Mouse (Mus musculus): Measurements from ENCODE around the gene Vps4b. TPM values are rescaled to one million over a fixed set of nuclear protein-coding genes. Genes with fewer than 3 reads are reported as not detected.

The Vps4b gene
- polyA plus RNA-seq, 1 experiment from 2014 or later, result 46.0 TPM

GRCm38 (mm10) chr1:106796987-106797779 lies 655 bp upstream of the Vps4b start:
- ATAC-seq, result peak; percentile 26; the same call in 1 of the 2 replicates
- Histone ChIP-seq H3K4me1 (replicated peaks; ENCODE audit: control insufficient read depth, insufficient read depth, low read length) (peaks cover 14% of the 10 kb centered on the region), H3K36me3 (ENCODE audit: control insufficient read depth, insufficient read depth) (no peaks in the 10 kb centered on the region), H3K4me2 (ENCODE audit: low read length) (peak overlapping the region; percentile 60), H3K9ac (replicated peaks; ENCODE audit: low read depth, low read length) (peak overlapping the region; percentile 32; the same call in 1 of the 2 replicates), H3K9me3 (ENCODE audit: control insufficient read depth, low read length) (no peaks in the 10 kb centered on the region), H3K27me3 (replicated peaks; ENCODE audit: control insufficient read depth, insufficient read depth, low read length) (no peaks in the 10 kb centered on the region), H3K27ac (ENCODE audit: low read length) (no peak overlapping the region), H3K4me3 (replicated peaks; ENCODE audit: low read length) (peak overlapping the region; percentile 100)
- 66% methylated on average over 7 of the region's 7 CpGs for WGBS

- no peaks in the 10 kb centered on the region for H3K9me3 ChIP-seq (ENCODE audit: control insufficient read depth, low read length)
- H3K36me3 ChIP-seq (ENCODE audit: control insufficient read depth, insufficient read depth), result no peaks in the 10 kb centered on the region
- H3K9ac ChIP-seq (replicated peaks; ENCODE audit: low read depth, low read length), result peak overlapping the region; percentile 78
- H3K4me2 ChIP-seq (ENCODE audit: low read length), result peak overlapping the region; percentile 81
- peak overlapping the region; percentile 100 for H3K4me3 ChIP-seq (replicated peaks; ENCODE audit: low read length)
- peaks cover 14% of the 10 kb centered on the region for H3K4me1 ChIP-seq (replicated peaks; ENCODE audit: control insufficient read depth, insufficient read depth, low read length)
- ATAC-seq, result peak; percentile 86
- 3% methylated on average over 51 of the region's 51 CpGs for WGBS
- peak overlapping the region; percentile 66 for H3K27ac ChIP-seq (ENCODE audit: low read length)
- no peaks in the 10 kb centered on the region for H3K27me3 ChIP-seq (replicated peaks; ENCODE audit: control insufficient read depth, insufficient read depth, low read length)
These were observed 640 bp downstream of the Vps4b start for GRCm38 (mm10) chr1:106795634-106796541.

- no peak overlapping the region for H3K4me3 ChIP-seq (replicated peaks; ENCODE audit: low read length)
- peaks cover 38% of the 10 kb centered on the region for H3K36me3 ChIP-seq (ENCODE audit: control insufficient read depth, insufficient read depth)
- no peak overlapping the region for H3K9ac ChIP-seq (replicated peaks; ENCODE audit: low read depth, low read length)
- no peak for ATAC-seq
- H3K27ac ChIP-seq (ENCODE audit: low read length), result no peak overlapping the region
- H3K4me2 ChIP-seq (ENCODE audit: low read length), result no peak overlapping the region
- no peaks in the 10 kb centered on the region for H3K4me1 ChIP-seq (replicated peaks; ENCODE audit: control insufficient read depth, insufficient read depth, low read length)
- WGBS, result 84% methylated on average over 4 of the region's 4 CpGs
- no peaks in the 10 kb centered on the region for H3K9me3 ChIP-seq (ENCODE audit: control insufficient read depth, low read length)
- no peaks in the 10 kb centered on the region for H3K27me3 ChIP-seq (replicated peaks; ENCODE audit: control insufficient read depth, insufficient read depth, low read length)
These were observed 21.6 kb downstream of the Vps4b start for GRCm38 (mm10) chr1:106774896-106775295.

- 94% methylated on average over 9 of the region's 9 CpGs for WGBS
- ATAC-seq, result no peak
- no peak overlapping the region for H3K9ac ChIP-seq (replicated peaks; ENCODE audit: low read depth, low read length)
- H3K27me3 ChIP-seq (replicated peaks; ENCODE audit: control insufficient read depth, insufficient read depth, low read length), result no peaks in the 10 kb centered on the region
- no peak overlapping the region for H3K4me3 ChIP-seq (replicated peaks; ENCODE audit: low read length)
- H3K4me1 ChIP-seq (replicated peaks; ENCODE audit: control insufficient read depth, insufficient read depth, low read length), result no peaks in the 10 kb centered on the region
- no peaks in the 10 kb centered on the region for H3K9me3 ChIP-seq (ENCODE audit: control insufficient read depth, low read length)
- H3K36me3 ChIP-seq (ENCODE audit: control insufficient read depth, insufficient read depth), result peaks cover 34% of the 10 kb centered on the region
- H3K4me2 ChIP-seq (ENCODE audit: low read length), result no peak overlapping the region
- no peak overlapping the region for H3K27ac ChIP-seq (ENCODE audit: low read length)
These were observed 22.4 kb downstream of the Vps4b start for GRCm38 (mm10) chr1:106774092-106774491.

GRCm38 (mm10) chr1:106768773-106769172 lies 27.8 kb downstream of the Vps4b start:
- Histone ChIP-seq H3K4me3 (replicated peaks; ENCODE audit: low read length) (no peak overlapping the region), H3K27ac (ENCODE audit: low read length) (no peak overlapping the region), H3K27me3 (replicated peaks; ENCODE audit: control insufficient read depth, insufficient read depth, low read length) (no peaks in the 10 kb centered on the region), H3K9me3 (ENCODE audit: control insufficient read depth, low read length) (no peaks in the 10 kb centered on the region), H3K36me3 (ENCODE audit: control insufficient read depth, insufficient read depth) (peaks cover 24% of the 10 kb centered on the region), H3K9ac (replicated peaks; ENCODE audit: low read depth, low read length) (no peak overlapping the region), H3K4me1 (replicated peaks; ENCODE audit: control insufficient read depth, insufficient read depth, low read length) (no peaks in the 10 kb centered on the region), H3K4me2 (ENCODE audit: low read length) (no peak overlapping the region)
- no peak for ATAC-seq

GRCm38 (mm10) chr1:106765771-106766170 lies 30.8 kb downstream of the Vps4b start:
- no peak overlapping the region for H3K9ac ChIP-seq (replicated peaks; ENCODE audit: low read depth, low read length)
- no peaks in the 10 kb centered on the region for H3K27me3 ChIP-seq (replicated peaks; ENCODE audit: control insufficient read depth, insufficient read depth, low read length)
- no peaks in the 10 kb centered on the region for H3K4me1 ChIP-seq (replicated peaks; ENCODE audit: control insufficient read depth, insufficient read depth, low read length)
- no peak for ATAC-seq
- 96% methylated on average over 8 of the region's 8 CpGs for WGBS
- H3K36me3 ChIP-seq (ENCODE audit: control insufficient read depth, insufficient read depth), result peaks cover 21% of the 10 kb centered on the region
- no peak overlapping the region for H3K4me3 ChIP-seq (replicated peaks; ENCODE audit: low read length)
- no peak overlapping the region for H3K27ac ChIP-seq (ENCODE audit: low read length)
- H3K9me3 ChIP-seq (ENCODE audit: control insufficient read depth, low read length), result no peaks in the 10 kb centered on the region
- no peak overlapping the region for H3K4me2 ChIP-seq (ENCODE audit: low read length)

- no peak overlapping the region for H3K9ac ChIP-seq (replicated peaks; ENCODE audit: low read depth, low read length)
- no peak for ATAC-seq
- H3K9me3 ChIP-seq (ENCODE audit: control insufficient read depth, low read length), result no peaks in the 10 kb centered on the region
- H3K36me3 ChIP-seq (ENCODE audit: control insufficient read depth, insufficient read depth), result peaks cover 14% of the 10 kb centered on the region
- WGBS, result 85% methylated on average over 2 of the region's 2 CpGs
- H3K27ac ChIP-seq (ENCODE audit: low read length), result no peak overlapping the region
- no peak overlapping the region for H3K4me2 ChIP-seq (ENCODE audit: low read length)
- no peak overlapping the region for H3K4me3 ChIP-seq (replicated peaks; ENCODE audit: low read length)
- no peaks in the 10 kb centered on the region for H3K27me3 ChIP-seq (replicated peaks; ENCODE audit: control insufficient read depth, insufficient read depth, low read length)
- H3K4me1 ChIP-seq (replicated peaks; ENCODE audit: control insufficient read depth, insufficient read depth, low read length), result no peaks in the 10 kb centered on the region
These were observed 31.7 kb downstream of the Vps4b start for GRCm38 (mm10) chr1:106764846-106765245.

- no peak overlapping the region for H3K4me2 ChIP-seq (ENCODE audit: low read length)
- 90% methylated on average over 3 of the region's 3 CpGs for WGBS
- H3K36me3 ChIP-seq (ENCODE audit: control insufficient read depth, insufficient read depth), result peaks cover 14% of the 10 kb centered on the region; the same call in 1 of the 2 replicates
- ATAC-seq, result no peak
- no peaks in the 10 kb centered on the region for H3K9me3 ChIP-seq (ENCODE audit: control insufficient read depth, low read length)
- H3K27ac ChIP-seq (ENCODE audit: low read length), result no peak overlapping the region
- H3K27me3 ChIP-seq (replicated peaks; ENCODE audit: control insufficient read depth, insufficient read depth, low read length), result no peaks in the 10 kb centered on the region
- no peak overlapping the region for H3K9ac ChIP-seq (replicated peaks; ENCODE audit: low read depth, low read length)
- H3K4me1 ChIP-seq (replicated peaks; ENCODE audit: control insufficient read depth, insufficient read depth, low read length), result no peaks in the 10 kb centered on the region
- no peak overlapping the region for H3K4me3 ChIP-seq (replicated peaks; ENCODE audit: low read length)
These were observed 32.2 kb downstream of the Vps4b start for GRCm38 (mm10) chr1:106764281-106764680.

GRCm38 (mm10) chr1:106760750-106761149 lies 35.8 kb downstream of the Vps4b start:
- Histone ChIP-seq H3K36me3 (ENCODE audit: control insufficient read depth, insufficient read depth) (0 out of 2 replicates have a peak, but pooled peaks cover 1% of the 10 kb centered on the region), H3K4me1 (replicated peaks; ENCODE audit: control insufficient read depth, insufficient read depth, low read length) (peaks cover 14% of the 10 kb centered on the region), H3K4me2 (ENCODE audit: low read length) (no peak overlapping the region; the same call in 1 of the 2 replicates), H3K27me3 (replicated peaks; ENCODE audit: control insufficient read depth, insufficient read depth, low read length) (no peaks in the 10 kb centered on the region), H3K27ac (ENCODE audit: low read length) (no peak overlapping the region), H3K9ac (replicated peaks; ENCODE audit: low read depth, low read length) (no peak overlapping the region), H3K9me3 (ENCODE audit: control insufficient read depth, low read length) (no peaks in the 10 kb centered on the region), H3K4me3 (replicated peaks; ENCODE audit: low read length) (no peak overlapping the region)
- 90% methylated on average over 3 of the region's 3 CpGs for WGBS
- no peak for ATAC-seq

Data from forebrain, embryonic 16.5 days (tissue).